Mouse (Mus musculus) small intestine, adult 2 months (tissue): ENCODE measurements around the gene Sephs1.

ENCODE experiments used
- CTCF ChIP-seq: fragments of 200-500 bp; IDR thresholded peaks from 2 replicates; pipeline ENCODE4 v1.5.1; 2012; ENCODE audit warnings: low read depth, mild to moderate bottlenecking, control low read depth, inconsistent platforms, low read length, moderate library complexity, mixed read lengths; ENCODE audit not compliant: insufficient replicate concordance, insufficient read length; ENCODE audit errors: extremely low read depth
- POLR2A ChIP-seq: fragments of 200-500 bp; IDR thresholded peaks from 2 replicates; pipeline ENCODE4 v1.6.1; 2012; ENCODE audit warnings: low read depth, mild to moderate bottlenecking, control low read depth, inconsistent platforms, low read length, moderate library complexity

DNA sequence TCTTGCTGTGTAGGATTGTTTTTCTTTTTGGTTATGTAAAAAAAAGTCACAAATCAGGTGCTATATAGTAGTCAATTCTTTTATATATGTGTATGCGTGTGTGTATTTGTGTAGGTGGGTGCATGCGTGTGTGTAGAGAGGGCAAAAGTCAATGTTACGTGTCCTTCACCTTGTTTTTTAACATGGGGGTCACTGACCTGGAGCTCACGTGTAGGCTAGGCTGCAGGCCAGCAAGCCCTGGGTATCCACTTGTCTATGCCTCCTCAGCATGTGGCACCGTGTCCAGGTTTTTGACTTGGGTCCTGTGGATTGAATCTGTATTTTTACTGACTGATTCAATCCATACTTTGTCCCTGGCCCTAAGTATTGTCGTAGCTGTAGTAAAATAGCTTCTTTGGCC is 19.3 kb downstream of the Sephs1 start:
- TF ChIP-seq POLR2A (no peak), CTCF (no peak)
